Mouse (Mus musculus): Measurements from ENCODE around the gene Ap1g2. TPM values are rescaled to one million over a fixed set of nuclear protein-coding genes. Genes with fewer than 3 reads are reported as not detected.

The Ap1g2 gene
- polyA plus RNA-seq, 1 experiment from 2014 or later = 52.9 TPM

GRCm38 (mm10) chr14:55116425-55117200, 10.2 kb upstream of the Ap1g2 start, which contains the start of gene Jph4:
Jph4 (minus strand) TSS chr14:55116935.
- peaks cover 15% of the 10 kb centered on the region for H3K4me1 ChIP-seq (replicated peaks; ENCODE audit: control insufficient read depth, insufficient read depth, low read length)
- no peak within 1 kb of the TSS for H3K27ac ChIP-seq (ENCODE audit: low read depth, low read length)
- no peaks in the 10 kb centered on the region for H3K9me3 ChIP-seq (ENCODE audit: control insufficient read depth, low read length)
- H3K36me3 ChIP-seq (ENCODE audit: control insufficient read depth, insufficient read depth, low read length) = no peaks in the 10 kb centered on the region
- no peak within 1 kb of the TSS for H3K9ac ChIP-seq (ENCODE audit: low read depth, low read length)
- 0 out of 2 replicates have a peak within 1 kb of the TSS, but pooled peaks have one; percentile 58 for H3K4me3 ChIP-seq (ENCODE audit: low read depth, low read length)
- peaks cover 62% of the 10 kb centered on the region for H3K27me3 ChIP-seq (replicated peaks; ENCODE audit: control insufficient read depth, insufficient read depth, low read length)
- H3K4me2 ChIP-seq = peak within 1 kb of the TSS; percentile 90
- WGBS = 9% methylated on average over 21 of the region's 21 CpGs
- ATAC-seq (replicated peaks; ENCODE audit: low FRiP score) (no peak), DNase-seq (ENCODE audit: low spot score) (no peak)

- Histone ChIP-seq H3K4me3 (ENCODE audit: low read depth, low read length) (0 out of 2 replicates have a peak overlapping the region, but pooled peaks have one; percentile 58), H3K36me3 (ENCODE audit: control insufficient read depth, insufficient read depth, low read length) (no peaks in the 10 kb centered on the region), H3K27me3 (replicated peaks; ENCODE audit: control insufficient read depth, insufficient read depth, low read length) (peaks cover 68% of the 10 kb centered on the region), H3K9ac (ENCODE audit: low read depth, low read length) (no peak overlapping the region), H3K9me3 (ENCODE audit: control insufficient read depth, low read length) (no peaks in the 10 kb centered on the region), H3K4me1 (replicated peaks; ENCODE audit: control insufficient read depth, insufficient read depth, low read length) (peaks cover 15% of the 10 kb centered on the region), H3K4me2 (peak overlapping the region; percentile 90), H3K27ac (ENCODE audit: low read depth, low read length) (no peak overlapping the region)
- ATAC-seq (replicated peaks; ENCODE audit: low FRiP score) (no peak), DNase-seq (ENCODE audit: low spot score) (no peak)
- WGBS = 7% methylated on average over 8 of the region's 8 CpGs
Measured at GRCm38 (mm10) chr14:55115846-55116245, 9.5 kb upstream of the Ap1g2 start.

- H3K9ac ChIP-seq (ENCODE audit: low read depth, low read length) = 0 out of 2 replicates have a peak overlapping the region, but pooled peaks have one; percentile 15
- ATAC-seq (replicated peaks; ENCODE audit: low FRiP score) = no peak; the same call in 1 of the 2 replicates
- peaks cover 15% of the 10 kb centered on the region for H3K4me1 ChIP-seq (replicated peaks; ENCODE audit: control insufficient read depth, insufficient read depth, low read length)
- DNase-seq (ENCODE audit: low spot score) = peak; percentile 57
- H3K36me3 ChIP-seq (ENCODE audit: control insufficient read depth, insufficient read depth, low read length) = no peaks in the 10 kb centered on the region
- H3K4me2 ChIP-seq = peak overlapping the region; percentile 90
- WGBS = 1% methylated on average over 65 of the region's 78 CpGs
- no peaks in the 10 kb centered on the region for H3K9me3 ChIP-seq (ENCODE audit: control insufficient read depth, low read length)
- peaks cover 75% of the 10 kb centered on the region for H3K27me3 ChIP-seq (replicated peaks; ENCODE audit: control insufficient read depth, insufficient read depth, low read length)
- H3K27ac ChIP-seq (ENCODE audit: low read depth, low read length) = no peak overlapping the region
- peak overlapping the region; percentile 58 for H3K4me3 ChIP-seq (ENCODE audit: low read depth, low read length)
Measured at GRCm38 (mm10) chr14:55114759-55115701, 8.6 kb upstream of the Ap1g2 start.

- Histone ChIP-seq H3K4me1 (replicated peaks; ENCODE audit: control insufficient read depth, insufficient read depth, low read length) (peaks cover 19% of the 10 kb centered on the region), H3K27ac (ENCODE audit: low read depth, low read length) (no peak overlapping the region), H3K9ac (ENCODE audit: low read depth, low read length) (no peak overlapping the region), H3K36me3 (ENCODE audit: control insufficient read depth, insufficient read depth, low read length) (no peaks in the 10 kb centered on the region), H3K9me3 (ENCODE audit: control insufficient read depth, low read length) (no peaks in the 10 kb centered on the region), H3K4me2 (peak overlapping the region; percentile 90), H3K27me3 (replicated peaks; ENCODE audit: control insufficient read depth, insufficient read depth, low read length) (peaks cover 84% of the 10 kb centered on the region), H3K4me3 (ENCODE audit: low read depth, low read length) (peak overlapping the region; percentile 58)
- DNase-seq (ENCODE audit: low spot score) (no peak), ATAC-seq (replicated peaks; ENCODE audit: low FRiP score) (no peak)
- 11% methylated on average over 26 of the region's 26 CpGs for WGBS
Measured at GRCm38 (mm10) chr14:55113975-55114645, 7.7 kb upstream of the Ap1g2 start.

GRCm38 (mm10) chr14:55113351-55113974, 7.1 kb upstream of the Ap1g2 start:
- Histone ChIP-seq H3K27ac (ENCODE audit: low read depth, low read length) (no peak overlapping the region), H3K9me3 (ENCODE audit: control insufficient read depth, low read length) (no peaks in the 10 kb centered on the region), H3K36me3 (ENCODE audit: control insufficient read depth, insufficient read depth, low read length) (no peaks in the 10 kb centered on the region), H3K4me3 (ENCODE audit: low read depth, low read length) (no peak overlapping the region), H3K4me1 (replicated peaks; ENCODE audit: control insufficient read depth, insufficient read depth, low read length) (peaks cover 20% of the 10 kb centered on the region), H3K27me3 (replicated peaks; ENCODE audit: control insufficient read depth, insufficient read depth, low read length) (peaks cover 89% of the 10 kb centered on the region), H3K9ac (ENCODE audit: low read depth, low read length) (no peak overlapping the region), H3K4me2 (peak overlapping the region; percentile 38)
- WGBS = 52% methylated on average over 51 of the region's 51 CpGs
- ATAC-seq (replicated peaks; ENCODE audit: low FRiP score) (no peak), DNase-seq (ENCODE audit: low spot score) (no peak)

DNA sequence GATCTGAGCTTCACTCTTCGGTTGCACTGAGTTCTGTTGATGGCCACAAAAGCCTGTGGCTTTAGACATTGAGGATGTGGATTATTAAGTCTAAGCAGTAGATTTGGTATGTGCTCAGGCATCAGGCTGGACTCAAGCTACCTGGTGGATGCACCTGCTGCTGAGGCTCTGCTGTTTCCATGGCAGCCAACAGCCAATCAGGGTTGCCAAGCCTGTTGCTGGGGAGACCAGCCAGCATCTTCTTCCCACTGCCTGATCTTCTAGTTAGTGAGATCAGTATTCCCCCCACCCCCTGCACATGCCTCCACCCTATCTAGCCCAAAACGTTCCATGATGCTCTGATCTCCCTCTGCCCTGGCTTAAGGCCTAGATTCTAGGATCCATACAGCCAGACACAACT, 5.3 kb upstream of the Ap1g2 start:
- ATAC-seq (replicated peaks; ENCODE audit: low FRiP score) (no peak), DNase-seq (ENCODE audit: low spot score) (no peak)
- H3K4me2 ChIP-seq = no peak overlapping the region
- H3K9me3 ChIP-seq (ENCODE audit: control insufficient read depth, low read length) = no peaks in the 10 kb centered on the region
- peaks cover 23% of the 10 kb centered on the region for H3K4me1 ChIP-seq (replicated peaks; ENCODE audit: control insufficient read depth, insufficient read depth, low read length)
- no peak overlapping the region for H3K27ac ChIP-seq (ENCODE audit: low read depth, low read length)
- H3K4me3 ChIP-seq (ENCODE audit: low read depth, low read length) = no peak overlapping the region
- H3K27me3 ChIP-seq (replicated peaks; ENCODE audit: control insufficient read depth, insufficient read depth, low read length) = peaks cover 80% of the 10 kb centered on the region
- no peaks in the 10 kb centered on the region for H3K36me3 ChIP-seq (ENCODE audit: control insufficient read depth, insufficient read depth, low read length)
- no peak overlapping the region for H3K9ac ChIP-seq (ENCODE audit: low read depth, low read length)
- WGBS = 63% methylated on average over 2 of the region's 2 CpGs

DNA sequence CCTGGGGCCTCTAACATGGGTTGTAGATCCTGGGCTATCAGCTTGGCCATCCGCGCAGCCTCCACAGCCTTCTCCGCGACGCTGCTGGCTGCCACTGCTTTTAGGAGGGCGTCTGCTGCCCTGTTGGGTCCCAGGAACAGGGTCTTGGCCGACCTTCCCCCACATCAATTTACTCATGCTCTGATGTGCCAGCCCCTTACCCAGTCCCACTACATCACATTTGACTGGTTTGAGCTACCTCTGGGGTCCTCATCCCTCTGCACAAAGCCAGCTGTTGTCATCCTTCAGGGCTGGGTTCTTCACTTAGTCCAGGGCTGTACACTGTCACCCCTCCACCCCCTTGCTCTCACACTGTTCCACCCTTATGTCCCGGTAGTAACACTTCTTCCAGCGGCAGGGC, 3.7 kb upstream of the Ap1g2 start:
- Histone ChIP-seq H3K4me3 (ENCODE audit: low read depth, low read length) (no peak overlapping the region), H3K27me3 (replicated peaks; ENCODE audit: control insufficient read depth, insufficient read depth, low read length) (peaks cover 63% of the 10 kb centered on the region), H3K9ac (ENCODE audit: low read depth, low read length) (no peak overlapping the region), H3K9me3 (ENCODE audit: control insufficient read depth, low read length) (no peaks in the 10 kb centered on the region), H3K27ac (ENCODE audit: low read depth, low read length) (no peak overlapping the region), H3K4me1 (replicated peaks; ENCODE audit: control insufficient read depth, insufficient read depth, low read length) (peaks cover 25% of the 10 kb centered on the region), H3K36me3 (ENCODE audit: control insufficient read depth, insufficient read depth, low read length) (no peaks in the 10 kb centered on the region), H3K4me2 (no peak overlapping the region)
- WGBS = 21% methylated on average over 9 of the region's 9 CpGs
- ATAC-seq (replicated peaks; ENCODE audit: low FRiP score) (no peak), DNase-seq (ENCODE audit: low spot score) (no peak)
